Mouse (Mus musculus): ENCODE results near the gene Igsf21.

- TF ChIP-seq CTCF (IDR thresholded peaks at IDR 0.05; ENCODE audit: low read depth, low read length) (no peak), POLR2A (IDR thresholded peaks at IDR 0.05; ENCODE audit: insufficient read depth, low read length) (no peak), EP300 (IDR thresholded peaks at IDR 0.05; ENCODE audit: insufficient read depth, low read depth, low read length) (no peak)
Observed at GRCm38 (mm10) chr4:140270451-140270850, 23.9 kb upstream of the Igsf21 start.

Measured in ES-Bruce4 (cell line).